Mouse (Mus musculus): ENCODE results near the gene Gna15.

The Gna15 gene

DNA sequence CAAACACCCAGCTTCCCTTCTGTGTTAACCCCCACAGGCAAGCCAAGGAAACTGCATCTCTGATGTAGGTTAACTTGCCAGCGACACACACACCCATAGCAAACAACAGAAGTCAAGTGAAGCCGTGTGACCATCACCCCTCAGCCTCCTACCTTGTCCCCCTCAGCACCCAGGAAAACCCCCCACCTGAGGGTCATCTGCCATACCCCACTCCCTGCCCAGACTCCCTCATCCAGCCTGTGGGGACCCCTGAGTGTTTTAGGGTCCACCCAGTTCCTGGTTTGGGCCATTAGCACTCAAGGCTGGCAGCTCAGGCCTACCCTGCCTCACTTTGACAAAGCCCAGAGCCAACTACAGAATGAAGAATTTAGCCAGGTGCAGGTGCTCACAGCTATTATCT is 58.0 kb downstream of the Gna15 start:
- peak; percentile 2 for DNase-seq

DNA sequence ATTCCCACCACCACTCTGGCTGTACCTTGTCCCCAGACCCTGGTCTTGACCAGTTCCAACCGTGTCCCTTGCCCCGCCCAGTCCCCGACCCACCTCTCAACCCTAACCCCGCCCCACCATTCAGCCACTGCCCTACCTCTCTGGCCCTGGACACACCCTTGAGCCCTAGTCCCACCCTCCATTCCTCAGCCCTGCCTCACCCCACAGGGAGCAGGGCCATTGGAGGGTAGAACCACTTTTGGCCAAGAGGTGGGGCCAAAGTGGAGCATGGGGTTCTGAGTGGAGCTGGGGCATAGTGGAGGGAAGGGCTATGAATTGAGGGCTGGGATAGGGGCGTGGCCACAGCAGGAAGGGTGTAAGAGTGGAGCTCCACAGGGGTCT is 58.8 kb downstream of the Gna15 start:
- peak; percentile 5 for DNase-seq

DNA sequence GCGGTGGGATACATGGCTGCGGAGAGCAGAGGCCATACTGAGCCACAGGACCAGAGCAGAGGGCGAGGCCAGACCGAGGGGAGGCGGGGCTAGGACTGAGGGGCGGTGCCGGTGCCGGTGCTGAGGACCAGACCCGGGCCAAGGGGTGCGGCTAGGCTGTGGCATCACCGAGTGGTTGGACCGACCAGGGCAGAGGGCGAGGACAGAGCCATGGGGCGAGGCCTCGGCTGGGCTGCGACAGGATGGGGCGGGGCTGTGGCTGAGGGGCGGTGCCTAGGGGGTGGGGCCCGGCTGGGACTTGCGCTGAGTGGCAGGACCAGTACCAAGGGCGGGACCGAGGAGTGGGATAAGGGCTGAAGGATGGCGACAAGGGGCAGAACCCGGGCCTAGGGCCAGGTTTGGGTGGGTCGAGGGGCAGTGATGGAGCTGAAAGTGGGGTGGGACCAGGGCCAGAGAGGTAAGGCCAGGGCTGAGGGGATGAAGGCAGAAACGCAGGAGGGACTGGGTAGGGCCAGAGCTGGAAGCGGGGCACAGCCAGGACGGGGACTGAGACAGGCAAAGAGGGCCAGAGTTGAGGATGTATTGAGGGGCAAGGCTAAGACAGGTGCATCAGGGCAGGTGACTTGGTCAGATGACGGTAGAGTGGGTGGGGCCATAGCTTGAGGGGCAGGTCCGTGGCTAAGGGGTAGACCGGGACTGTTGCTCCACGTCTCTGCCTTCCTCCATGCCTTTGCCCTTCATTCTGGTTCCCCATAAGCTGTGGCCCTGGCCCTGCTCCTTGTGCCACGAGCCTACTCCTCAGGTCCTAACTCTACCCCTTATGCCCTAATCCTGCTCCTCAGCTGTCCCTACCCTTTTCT is 59.4 kb downstream of the Gna15 start:
- DNase-seq: peak; percentile 33

DNA sequence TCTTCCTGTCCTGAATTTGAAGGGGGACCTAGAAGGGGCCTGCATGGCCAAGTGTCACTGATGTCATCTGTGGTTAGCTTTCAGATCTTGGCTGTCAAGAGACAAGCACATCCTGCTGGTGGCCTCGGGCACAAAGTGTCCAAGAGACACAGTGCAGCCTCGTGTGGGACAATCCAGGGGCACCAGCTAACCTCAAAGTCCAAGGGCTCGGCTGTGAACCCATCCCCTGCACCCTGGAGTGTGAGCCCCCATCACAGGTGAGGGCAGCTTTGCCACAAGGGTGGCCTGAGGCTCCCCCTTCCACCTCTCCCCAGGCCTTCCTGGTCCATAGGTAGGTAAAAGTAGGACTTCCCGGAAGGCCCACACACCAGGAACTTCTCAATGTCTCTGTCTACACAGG is 60.5 kb downstream of the Gna15 start:
- DNase-seq: peak; percentile 3

DNA sequence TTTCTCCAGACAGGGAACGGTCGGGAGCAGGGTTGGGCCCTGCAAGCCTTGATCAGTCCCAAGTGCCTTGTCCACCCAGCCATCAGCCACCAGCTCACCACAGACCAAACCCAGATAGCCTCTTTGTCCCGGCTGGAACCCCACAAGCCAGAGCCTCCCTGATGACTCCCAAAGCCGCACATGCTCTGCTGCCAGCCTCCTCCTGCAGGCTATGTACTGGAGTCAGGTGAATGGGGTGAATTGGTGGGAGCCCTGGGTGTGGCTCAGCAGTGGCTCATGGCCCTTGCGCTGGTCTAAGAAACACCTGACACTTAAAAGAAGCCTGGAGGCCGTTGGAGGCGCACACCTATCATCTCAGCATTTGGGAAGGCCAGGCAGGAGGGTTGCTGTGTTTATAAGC is 61.1 kb downstream of the Gna15 start:
- DNase-seq: peak; percentile 8

DNA sequence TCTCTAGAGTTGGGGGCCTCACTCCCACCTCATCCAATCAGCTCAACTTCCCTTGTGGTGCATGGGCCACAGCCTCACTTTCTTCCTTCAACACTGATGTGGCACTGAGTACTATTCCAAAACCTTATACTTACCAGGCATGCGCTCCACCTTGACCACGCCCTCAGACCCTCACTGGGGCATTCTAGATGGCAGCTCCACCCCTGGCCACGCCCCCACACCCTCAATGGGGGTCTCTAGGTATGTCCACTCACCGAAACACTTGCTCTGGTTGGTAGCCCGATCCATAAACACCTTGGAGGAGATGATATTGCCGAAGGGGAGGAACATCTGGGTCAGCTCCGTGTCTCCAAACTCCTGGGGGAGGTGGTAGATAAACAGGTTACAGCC is 61.6 kb downstream of the Gna15 start:
- DNase-seq: no peak

DNA sequence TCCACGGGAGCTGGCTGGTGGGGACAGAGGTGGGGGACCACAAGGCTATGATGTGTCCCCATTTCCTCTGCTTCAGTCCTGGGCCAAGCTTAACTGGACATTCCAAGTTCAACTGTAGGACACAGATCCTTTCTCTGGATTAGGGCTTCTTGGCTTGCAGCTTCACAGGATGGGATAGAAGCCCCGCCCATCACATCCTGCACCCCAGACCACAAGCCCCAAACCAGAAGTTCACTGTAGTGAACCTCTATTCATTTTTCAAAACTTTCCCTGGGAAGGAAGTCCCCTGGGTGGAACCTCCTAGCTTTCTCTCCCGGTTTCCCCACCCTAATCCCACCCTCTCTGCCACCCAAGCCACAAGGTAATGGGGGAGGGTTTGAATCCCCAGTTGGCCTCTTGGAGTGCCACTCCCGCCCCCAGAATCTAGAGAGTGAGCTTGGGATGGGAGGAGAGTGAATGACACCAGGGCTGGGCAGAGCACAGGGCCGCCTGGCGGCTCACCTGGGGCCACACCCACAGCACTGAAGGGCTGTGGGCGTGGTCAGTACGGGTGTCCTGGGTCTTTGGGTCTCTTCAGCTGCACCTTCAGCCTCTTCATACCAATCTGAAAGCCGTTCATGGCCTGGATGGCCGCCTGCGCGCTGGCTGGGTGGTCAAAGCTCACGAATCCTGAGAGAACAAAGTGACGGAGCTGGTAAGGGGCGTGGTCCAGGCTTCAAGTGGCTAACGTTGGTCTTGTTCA is 62.2 kb downstream of the Gna15 start:
- DNase-seq: peak; percentile 10

DNA sequence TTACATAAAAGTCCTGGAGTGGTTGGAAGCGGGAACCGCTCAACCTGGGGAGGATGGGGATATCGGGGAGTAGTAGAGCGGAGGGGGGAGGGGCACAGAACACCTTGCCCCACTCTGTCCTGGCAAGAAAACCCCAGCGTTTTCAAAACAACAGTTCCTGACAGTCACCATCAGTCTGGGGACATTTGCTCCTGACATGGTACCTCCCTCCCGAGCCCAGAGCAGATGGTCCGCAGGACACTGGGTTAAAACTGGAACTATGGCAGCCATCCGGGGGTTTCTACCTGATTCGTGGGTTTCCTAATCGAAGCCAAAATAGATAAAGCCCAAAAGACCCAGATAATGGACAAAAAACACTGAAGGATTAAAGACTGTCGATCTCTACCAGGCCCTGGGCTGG is 63.1 kb downstream of the Gna15 start:
- peak; percentile 8 for DNase-seq

DNA sequence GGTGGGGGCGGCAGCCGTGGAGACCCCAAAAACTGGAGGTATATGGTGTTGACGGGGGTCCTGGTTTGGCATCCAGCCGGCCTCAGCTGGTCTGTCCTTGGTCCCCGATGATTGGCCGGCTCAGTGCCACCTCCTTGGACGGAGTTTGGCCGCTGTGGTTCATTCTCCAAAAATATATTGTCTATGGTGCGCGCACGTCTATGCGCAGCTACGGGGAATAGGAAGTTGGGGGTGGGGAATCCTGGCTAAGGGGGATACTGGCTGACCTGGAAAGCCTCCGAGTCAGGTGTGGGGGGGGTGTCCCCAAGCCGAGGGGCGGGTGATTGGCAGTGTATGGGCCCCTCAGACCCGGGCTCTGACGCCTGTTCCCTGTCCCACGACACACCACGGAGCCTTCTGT is 63.6 kb downstream of the Gna15 start:
- peak; percentile 28 for DNase-seq

DNA sequence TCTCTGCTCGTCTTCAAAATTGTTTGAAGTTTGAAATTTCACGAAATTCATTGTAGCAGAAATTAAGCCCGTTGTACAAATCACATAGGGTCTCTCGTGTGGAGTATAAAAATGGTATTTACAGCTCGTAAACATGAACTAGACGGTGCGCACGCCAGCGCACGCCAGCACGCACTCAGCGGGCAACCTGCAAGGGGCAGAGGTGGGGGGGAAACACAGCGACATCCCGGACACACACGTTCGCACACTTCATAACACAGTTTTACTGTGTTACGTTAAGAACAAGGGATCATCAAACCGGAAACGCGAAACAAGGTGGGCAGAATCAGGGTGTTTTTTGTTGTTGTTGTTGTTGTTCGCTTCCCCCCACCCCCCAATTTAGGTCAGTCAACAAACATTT is 64.6 kb downstream of the Gna15 start:
- peak; percentile 4 for DNase-seq

DNA sequence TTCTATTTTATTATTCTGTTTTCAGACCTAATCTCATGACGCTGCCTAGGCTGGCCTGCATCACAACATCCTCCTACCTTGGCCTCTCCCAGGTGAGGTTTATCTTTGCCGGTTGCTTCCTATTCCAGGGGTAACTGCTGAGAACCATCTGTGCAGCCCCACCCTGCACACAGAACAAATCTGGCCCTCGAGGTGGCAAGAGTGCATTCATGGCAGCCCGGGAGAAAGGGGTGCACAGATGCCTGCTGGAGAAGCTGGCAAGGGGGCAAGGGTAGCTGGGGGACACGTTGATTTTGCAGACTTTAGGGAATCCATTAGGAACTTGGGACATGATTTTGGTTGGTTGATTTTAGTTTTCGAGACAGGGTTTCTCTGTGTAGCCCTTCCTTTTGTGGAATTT is 65.8 kb downstream of the Gna15 start:
- peak; percentile 9 for DNase-seq

DNA sequence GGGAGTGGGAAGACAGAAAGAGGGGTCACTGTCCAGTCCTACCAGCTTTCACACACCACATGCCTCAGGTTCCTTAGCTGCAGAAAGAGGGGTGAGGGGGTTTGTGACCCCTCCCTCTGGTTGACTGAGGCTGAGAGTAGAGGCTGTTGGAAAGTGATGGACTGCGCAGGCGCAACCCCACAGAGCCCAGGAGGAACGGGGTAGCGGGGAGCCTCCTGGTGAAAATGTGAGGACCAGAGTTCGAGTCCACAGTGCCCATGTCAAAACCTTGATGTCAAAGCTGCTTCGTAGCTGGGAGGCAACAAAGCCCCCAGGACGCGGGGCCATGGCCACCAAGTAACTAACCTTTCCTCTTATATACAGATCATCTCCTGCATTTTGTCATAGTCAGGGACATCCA is 66.4 kb downstream of the Gna15 start:
- DNase-seq: peak; percentile 4

DNA sequence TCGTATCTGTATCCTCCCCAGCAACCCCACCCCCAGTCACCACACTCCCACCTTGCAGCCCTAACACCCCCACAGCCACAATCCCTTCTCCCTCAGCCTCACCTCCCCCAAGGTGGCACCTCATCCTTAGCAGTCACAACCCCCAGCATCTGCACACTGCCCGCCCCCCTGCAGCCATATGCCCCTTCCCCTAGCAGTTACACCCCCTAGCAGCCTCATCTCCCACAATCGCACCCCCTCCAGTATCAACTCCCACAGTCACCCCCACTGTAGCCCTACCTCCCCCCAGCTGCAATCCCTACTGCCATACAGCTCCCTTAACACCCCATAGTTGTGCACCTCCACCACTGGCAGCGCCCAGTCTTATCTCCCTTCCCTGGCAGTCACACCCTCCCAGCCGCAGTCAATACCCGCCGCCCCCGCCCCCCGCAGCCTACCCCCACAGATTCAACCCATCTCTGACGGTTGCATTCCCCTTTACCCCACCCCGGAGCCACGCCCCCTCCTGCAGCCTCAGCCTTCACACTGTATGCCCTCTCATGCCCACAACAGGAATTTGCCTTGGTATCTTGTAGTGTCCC is 67.0 kb downstream of the Gna15 start:
- DNase-seq: peak; percentile 7

DNA sequence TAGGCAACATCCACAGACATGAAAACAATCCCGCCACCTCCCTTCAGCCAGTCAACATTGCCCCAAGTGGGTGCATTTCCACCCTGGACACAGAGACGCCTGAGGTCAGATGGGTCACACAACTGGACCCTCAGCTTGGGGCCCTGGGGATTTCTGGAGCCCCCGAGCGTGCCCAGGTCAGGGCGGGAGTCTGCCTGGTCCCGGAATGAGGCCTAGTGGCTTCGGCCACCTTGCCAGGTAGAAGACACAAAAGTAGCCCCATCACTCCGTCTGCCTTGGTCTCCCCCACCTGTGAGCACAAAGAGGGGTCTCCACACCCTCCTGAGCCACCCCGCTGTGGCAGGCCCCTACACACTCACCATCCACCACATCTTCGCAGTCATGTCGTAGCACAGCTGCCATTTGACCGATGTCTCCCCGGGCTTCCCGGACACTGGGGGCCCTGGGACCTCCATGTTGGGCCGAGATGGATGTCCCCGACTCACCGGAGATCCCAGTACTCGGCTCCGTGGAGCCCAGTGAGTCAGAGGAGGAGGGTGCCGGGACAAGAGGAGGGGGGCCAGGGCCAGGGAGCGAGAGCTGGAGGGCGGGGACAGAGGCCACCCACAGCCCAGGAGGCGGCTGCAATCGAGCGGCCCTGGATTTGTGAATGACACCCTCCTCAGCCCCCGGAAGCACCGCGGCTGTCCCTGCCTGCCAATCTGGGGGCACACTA is 68.7 kb downstream of the Gna15 start, which contains the start of gene Nfic:
Gene Nfic, minus strand, starts transcription at position 455 of the 715 bp plus-strand sequence.
- DNase-seq: peak; percentile 3

DNA sequence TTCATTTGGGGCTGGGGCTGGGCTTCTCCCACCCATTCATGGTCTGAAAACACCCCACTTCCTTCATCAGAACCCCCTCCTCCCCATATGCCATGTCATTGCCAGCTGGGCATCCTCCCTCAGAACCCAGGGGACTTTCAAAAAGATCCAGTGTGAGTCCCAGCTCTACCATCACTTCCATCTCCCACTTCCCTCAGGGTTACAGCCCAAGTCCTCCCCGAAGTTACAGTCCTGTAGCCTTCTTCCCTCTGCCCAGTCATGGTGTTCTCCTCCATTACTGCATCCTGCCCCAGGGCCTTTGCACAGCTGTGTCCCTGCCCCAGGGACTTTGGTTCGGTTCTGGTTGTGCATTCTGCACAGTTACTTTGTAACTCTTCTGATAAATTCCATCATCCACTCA is 69.9 kb downstream of the Gna15 start:
- no peak for DNase-seq

DNA sequence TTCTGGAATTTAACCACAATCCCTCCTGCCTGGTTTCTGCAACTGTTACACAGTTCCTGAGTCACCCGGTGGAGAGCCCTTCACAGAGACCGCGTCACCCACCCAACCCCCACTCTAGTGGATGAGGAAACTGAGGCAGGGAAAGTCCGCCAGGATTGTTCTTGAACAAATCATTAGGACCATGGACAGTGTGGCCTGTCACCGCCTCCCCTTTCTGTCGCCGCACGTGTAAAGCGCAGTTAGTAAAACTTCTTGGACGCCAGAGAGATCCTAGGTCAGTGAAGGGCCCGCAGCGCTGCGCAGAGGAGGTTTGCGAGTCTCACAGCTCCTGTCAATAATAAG is 71.1 kb downstream of the Gna15 start:
- DNase-seq: peak; percentile 2
